Mouse (Mus musculus) megakaryocyte progenitor cell, adult 5-6 weeks (primary cell): ENCODE data around the gene Ezh1. TPM values are rescaled to one million over a fixed set of nuclear protein-coding genes. Genes with fewer than 3 reads are reported as not detected.
A peak's percentile ranks its signal among the peaks of the same experiment; 100 is the strongest.

Experiments
- ATAC-seq: replicated peaks from 2 replicates; pipeline ENCODE4 v1.8.0; 2016; ENCODE audit warnings: mild to moderate bottlenecking, moderate TSS enrichment, inconsistent platforms; ENCODE audit not compliant: poor library complexity
- total RNA-seq, 2 experiments: library from RNA; stranded (forward) in 1 of 2; stranded (reverse) in 1 of 2; fragments of 157-497, 149-512 nt in 1 of 2; fragments of 200-1000 nt in 1 of 2; gene quantifications; 2 replicates each; pipeline versions ENCODE4 v1.2.3 to v1.2.4; 2015 to 2017

The Ezh1 gene
- total RNA-seq (2015), result 13.8 and 15.8 TPM in 2 replicates
- 13.2 and 15.8 TPM in 2 replicates for total RNA-seq (2017)

DNA sequence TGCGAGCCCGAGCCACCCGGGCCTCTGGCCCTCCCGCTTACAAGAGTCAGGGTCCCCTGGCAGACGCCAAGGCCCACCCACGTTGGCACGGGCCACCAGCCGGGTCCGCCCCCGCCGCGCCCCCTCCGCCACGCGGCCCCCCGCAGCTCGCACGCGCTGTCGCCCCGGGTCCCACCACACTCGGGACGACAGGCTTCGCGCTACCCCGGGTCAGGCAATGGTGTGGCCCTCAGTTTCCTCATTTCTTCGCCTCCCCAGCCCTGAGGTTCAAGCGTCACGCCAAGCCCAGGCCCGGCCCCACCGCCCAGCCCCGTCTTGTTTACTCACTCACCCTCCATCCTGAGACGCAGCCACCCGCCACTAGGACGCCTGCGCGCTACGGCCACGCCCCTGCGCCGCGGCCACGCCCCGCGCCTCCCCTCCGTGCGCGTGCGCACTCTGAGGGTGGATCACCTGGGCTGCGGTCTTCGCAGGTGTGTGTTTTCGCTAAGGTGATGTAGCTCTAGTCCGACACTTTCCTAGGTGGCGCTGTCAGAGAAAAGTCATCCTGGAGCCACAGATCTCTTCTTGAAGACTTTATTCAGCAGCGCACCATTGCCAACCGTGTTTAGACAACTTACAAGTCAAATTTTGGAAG, at the start of gene Ezh1:
Gene Ezh1, minus strand, starts transcription at position 399 of the 637 bp plus-strand sequence.
- ATAC-seq, result peak; percentile 95

DNA sequence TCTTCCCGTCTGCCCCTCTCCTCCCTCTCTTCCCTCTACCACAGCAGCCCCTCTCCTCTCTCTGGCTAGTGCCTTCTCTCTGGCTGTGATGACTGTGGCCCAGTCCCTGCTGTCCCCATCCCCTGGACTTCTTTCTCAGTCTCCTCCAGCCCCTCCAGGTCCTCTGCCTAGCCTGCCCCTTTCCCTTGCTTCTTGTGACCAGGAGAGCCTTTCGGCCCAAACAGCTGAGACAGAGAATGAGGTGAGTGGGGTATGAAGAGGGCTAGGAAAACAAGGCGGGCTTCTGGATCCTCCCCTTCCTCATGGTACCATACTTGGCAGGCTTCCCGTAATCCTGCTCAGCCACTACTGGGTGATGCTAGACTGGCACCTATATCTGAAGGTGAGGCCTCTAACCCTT, 49.0 kb upstream of the Ezh1 start:
- ATAC-seq, result no peak

DNA sequence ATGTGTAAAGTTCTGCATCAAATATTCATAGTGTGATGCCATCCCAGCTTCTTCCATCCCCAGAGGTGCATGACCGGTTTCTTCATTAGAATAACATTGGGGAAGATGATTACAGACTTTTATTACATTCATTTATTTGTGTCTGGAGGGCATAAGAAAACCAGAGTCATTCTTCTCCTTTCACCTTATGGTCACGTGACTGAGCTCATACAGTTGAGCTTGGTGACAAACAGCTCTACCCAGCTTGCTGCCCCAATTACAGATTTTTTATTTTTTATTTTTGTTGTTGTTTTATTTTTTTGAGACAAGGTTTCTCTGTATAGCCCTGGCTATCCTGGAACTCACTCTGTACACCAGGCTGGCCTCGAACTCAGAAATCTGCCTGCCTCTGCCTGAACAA, 46.2 kb upstream of the Ezh1 start:
- ATAC-seq, result no peak

DNA sequence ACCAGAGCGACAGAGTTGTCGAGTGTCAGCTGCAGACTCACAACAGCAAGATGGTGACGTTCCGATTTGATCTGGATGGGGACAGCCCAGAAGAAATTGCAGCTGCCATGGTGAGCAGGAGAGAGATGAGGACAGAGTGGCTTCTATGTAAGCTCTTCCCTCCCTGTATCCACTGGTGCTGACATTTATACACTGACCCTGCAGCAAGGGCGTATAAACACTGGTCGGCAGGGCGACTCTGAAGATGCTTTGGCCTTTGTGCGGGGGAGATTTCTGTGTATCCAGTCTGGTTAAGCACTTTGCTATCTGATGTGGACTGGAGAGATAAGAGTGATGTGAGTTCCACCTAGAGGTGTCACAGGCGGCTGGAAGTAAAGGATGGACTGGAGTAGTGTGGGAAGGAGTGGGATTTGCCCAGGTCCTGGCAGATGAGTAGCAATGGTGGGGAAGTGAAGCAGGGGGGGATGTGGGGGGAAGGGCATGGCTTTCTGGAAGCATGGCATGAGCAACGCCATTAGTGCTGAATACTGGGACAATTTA, 43.4 kb upstream of the Ezh1 start:
- ATAC-seq, result 0 out of 2 replicates have a peak, but pooled peaks have one; percentile 31

DNA sequence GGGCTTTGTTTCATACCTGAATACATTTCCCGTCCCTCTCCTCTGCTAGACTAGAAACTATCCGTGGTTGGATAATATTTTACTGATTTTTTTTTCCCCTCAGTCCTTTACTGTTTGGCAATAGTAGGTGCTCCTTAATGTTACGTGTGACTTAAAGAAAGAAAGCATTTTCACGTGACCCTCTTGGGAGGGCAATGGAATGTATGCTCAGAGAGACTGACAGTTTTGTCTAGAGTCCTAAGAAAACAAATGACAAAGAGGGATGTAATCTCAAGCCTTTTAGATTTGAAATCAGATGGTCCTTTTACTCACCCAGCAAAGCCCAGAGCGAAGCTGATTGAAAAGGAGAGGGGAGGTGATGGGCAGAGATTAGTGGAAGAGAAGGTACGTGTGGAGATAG, 39.6 kb upstream of the Ezh1 start:
- no peak for ATAC-seq

DNA sequence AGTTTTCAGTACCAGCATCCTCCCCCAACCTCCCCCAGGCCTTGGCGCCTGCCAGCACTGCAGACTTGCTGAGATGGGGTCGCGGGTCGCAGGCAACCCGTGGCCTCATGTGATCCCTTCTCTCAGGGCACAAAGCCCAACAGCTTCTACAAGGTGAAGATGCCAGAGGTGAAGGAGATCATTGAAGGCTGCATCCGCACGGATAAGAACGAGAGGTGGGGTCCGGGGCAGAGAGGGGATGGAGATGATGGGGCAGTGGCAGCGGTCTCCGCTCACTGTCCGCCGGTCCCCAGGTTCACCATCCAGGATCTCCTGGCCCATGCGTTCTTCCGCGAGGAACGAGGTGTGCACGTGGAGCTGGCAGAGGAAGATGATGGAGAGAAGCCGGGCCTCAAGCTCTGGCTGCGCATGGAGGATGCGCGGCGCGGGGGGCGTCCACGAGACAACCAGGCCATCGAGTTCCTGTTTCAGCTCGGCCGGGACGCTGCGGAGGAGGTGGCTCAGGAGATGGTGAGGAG, 38.8 kb upstream of the Ezh1 start:
- ATAC-seq, result peak; percentile 27; the same call in 1 of the 2 replicates

DNA sequence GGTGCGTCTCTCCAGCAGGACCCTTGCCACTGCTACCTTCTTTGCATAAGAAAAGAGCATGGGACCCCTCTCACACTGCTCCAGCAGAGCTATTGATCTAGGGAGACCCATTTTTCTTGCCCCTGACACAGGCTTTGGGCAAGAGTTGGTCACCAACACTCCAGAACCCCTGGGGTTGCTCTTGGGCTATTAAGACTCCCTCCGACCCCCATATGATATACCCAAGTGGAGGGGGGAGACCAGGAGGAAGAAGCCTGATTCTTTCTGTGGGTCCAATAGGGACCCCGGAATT, 37.7 kb upstream of the Ezh1 start:
- ATAC-seq, result no peak

DNA sequence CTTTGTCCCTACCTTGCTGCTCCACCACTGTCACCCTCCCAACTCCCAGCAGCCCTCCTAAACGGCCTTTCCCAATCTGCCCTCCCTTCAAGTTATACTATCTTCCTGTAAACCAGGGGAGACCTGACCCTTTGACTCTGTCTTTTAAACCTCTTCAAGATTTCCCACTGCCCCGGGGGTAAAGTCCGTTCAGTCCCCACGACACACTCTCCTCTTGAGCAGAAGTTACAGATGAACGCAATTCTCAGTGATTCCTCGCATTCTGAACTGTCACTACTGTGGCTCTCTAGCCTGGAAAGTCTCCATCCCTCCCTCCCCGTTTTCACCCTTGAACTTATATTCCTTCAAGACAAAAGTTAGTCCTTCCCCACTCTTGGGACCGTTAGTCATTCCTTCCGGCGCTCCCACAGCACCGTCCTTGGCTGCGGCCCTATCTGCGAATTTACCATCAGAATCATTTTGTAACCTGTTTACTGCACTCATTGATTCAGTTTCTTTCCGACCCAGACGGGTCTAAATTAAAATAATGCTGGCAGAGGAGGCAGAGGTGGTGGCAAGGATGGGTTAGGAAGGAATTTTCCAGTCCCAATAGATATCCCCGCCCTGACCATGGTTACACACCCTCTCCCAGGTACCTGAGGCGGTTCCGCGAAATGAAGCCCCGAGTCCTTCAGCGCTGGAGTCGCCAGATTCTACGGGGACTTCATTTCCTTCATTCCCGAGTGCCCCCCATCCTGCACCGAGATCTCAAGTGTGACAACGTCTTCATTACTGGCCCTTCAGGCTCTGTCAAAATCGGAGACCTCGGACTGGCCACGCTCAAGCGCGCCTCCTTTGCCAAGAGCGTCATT, 37.1 kb upstream of the Ezh1 start:
- ATAC-seq, result no peak

DNA sequence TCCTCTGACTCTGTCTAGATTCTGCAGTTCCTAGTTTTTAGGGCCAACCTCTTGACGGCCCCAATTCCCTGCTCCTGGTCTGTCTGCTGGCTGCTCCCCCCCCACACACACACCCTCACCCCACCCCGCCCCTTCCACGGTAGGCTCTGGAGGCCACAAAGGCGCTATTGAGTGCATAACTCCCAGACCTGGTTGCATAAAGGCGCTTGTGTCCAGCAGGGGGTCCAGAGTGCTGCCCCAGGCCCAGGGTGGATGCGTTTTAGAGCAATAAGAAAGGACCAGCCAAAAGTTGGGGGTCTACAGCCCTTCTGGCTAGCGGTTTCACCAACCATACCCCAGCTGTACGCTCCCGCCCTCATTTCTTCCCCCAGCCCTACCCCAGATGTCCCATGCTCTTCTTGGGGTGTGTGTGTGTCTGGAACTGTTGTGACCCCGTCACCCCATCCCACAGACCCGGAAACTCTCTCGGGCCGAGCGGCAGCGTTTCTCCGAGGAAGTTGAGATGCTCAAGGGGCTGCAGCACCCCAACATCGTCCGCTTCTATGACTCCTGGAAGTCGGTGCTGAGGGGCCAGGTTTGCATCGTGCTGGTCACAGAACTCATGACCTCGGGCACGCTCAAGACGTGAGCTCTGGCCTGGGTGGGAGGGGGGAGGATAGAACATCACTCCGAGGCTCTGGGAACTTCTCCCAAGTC, 36.2 kb upstream of the Ezh1 start:
- no peak for ATAC-seq

DNA sequence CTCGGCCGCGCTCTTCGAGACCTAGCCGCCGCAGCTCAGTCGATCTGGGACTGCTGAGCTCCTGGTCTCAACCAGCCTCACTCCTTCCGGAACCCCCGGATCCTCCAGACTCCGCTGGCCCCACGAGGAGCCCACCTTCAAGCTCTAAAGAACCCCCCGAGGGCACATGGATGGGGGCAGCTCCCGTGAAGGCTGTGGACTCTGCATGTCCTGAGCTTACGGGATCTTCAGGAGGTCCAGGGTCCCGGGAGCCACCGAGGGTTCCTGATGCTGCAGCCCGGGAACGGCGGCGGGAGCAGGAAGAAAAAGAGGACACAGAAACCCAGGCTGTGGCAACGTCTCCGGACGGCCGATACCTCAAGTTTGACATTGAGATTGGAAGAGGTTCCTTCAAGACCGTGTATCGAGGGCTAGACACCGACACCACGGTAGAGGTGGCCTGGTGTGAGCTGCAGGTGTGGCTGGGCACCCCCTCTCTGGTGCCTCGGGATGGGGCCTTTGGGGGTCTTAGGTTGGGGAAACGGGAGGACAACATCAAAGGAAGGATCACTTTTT, 34.6 kb upstream of the Ezh1 start:
- peak; percentile 15; the same call in 1 of the 2 replicates for ATAC-seq

DNA sequence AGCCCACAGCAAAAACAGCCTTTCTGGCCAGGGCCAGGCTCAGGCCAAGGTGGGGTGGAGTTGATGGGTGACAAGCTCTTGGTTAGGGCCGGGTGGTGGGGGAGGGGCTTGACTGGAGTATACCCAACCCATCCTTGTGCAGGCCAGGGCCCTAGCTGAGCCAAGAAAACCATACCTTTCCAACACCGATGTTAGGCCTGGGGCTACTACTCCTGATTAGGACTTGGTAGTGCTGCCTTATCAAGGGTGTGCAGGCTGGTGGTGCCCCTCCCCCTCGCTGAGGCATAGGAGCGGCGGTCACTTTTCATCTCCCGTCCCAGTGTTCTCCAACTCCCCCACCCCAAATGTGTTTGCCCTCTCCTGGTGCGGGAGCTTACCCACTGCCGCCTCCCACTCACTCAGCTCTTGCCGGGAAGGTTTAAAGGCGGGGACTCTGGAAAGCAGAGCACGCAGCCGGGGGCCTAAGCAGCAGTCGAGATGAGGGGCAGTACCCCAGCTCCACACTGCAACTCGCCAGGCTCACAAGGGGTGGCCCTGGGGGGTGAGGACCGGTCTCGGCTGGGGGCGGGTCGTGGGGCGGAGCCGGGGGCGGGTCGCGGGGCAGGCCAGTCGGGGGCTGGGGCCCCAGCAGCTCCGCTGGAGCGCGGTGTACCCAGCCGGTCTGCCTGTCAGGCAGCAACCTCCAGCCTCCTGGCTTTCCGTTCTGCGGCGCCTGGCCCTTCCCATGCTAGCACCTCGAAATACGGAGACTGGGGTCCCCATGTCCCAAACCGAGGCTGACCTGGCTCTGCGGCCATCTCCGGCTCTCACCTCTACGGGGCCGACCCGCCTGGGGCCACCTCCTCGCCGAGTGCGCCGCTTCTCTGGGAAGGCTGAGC, 33.9 kb upstream of the Ezh1 start, which contains the start of gene Wnk4:
Gene Wnk4, plus strand, starts transcription at position 620 of the 878 bp plus-strand sequence.
- peak; percentile 81 for ATAC-seq

DNA sequence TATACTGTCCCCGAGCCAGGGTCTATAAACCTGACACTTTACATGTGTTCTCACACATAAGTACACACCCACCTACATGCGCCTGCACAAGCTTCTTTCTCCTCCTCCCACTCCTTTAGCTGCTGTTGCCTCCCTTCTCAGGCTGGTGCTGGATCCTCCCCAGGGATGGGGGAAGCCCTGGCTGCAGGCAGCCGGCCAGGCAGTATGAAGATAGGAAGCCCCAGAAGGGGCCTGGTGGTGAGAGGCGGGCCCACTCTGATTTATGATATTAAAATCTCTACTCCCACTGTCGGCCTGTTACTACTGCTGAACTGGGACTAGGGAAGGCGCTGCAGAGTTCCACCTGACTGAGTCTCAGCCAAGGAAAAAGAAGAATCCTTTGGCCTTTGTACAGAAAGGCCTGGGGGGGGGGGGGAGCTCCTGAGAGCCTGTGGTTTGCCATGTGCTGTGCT, 33.0 kb upstream of the Ezh1 start:
- 0 out of 2 replicates have a peak, but pooled peaks have one; percentile 15 for ATAC-seq

DNA sequence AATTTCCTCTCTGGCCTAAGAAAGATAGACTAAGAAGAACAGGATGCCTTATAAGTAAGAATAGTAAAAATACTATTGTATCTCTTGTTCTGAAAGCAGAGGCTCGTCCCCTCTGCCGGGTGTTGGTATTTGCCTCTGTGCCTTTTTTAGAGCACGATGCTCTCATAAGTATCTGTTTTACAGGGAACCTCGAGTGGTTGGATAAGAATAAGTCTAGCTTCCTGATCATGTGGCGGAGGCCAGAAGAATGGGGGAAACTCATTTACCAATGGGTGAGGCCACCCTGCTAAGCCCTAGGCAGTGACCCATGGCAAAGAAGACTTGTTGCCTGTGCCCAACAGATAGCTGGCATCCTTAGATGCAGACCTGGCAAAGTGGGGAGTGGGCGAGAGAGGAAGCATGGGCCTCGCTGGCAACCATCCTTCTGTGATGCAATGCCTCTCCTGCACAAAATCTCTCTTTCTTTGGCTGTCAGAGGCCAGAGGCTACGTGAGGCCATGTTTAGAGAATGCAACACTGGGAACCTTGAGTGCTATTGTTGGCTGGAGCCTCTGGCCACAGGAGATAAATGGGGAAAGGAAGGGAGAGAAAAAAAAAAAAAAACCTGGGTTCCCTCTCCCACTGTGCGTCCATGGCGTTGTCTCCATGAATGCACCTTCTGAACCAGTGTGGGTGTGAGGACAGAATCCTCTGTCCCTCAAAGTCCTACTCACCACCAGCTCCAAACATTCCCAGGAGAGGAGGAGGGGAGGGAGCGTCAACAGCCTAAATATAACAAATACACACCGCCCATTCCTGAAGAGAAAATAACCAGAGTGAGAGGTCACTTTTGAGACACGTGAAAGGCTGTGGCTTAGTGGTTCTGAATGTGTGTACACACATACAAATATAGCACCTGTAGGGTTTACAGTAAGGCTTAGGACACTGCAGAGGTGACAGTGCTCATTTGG, 29.8 kb upstream of the Ezh1 start:
- no peak for ATAC-seq

DNA sequence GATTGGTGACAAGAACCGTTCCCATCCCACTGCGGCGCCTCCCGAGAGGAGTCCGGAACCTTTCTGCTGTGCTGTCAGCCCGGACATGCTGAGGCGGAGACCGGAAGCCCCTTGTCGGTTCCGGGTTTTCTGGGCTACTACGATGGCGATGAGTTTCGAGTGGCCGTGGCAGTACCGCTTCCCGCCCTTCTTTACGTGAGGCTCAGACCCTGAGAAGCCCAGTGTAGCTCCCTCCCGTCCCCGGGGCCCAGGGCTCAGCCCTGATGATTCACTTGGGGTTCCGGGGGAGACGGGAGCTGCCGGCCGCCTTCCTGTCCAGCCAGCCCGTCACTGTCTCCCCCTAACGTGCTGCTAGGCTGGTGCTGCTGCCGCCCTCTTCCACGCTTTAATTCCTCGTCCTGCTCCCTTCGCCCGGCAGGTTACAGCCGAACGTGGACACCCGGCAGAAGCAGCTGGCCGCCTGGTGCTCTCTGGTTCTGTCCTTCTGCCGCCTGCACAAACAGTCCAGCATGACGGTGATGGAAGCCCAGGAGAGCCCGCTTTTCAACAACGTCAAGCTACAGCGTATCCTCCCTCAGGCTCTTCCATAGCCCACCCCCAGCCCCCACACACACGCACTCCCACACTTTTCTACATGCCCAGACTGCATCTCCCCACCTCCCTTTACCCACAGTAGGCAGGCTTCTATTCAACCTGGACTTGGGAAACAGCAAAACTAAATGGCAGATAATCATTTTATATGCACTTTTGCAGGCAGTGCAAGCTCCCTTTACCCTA, 27.5 kb upstream of the Ezh1 start, which contains the start of gene Vps25:
Gene Vps25, plus strand, starts transcription at position 95 of the 777 bp plus-strand sequence.
- peak; percentile 97 for ATAC-seq

DNA sequence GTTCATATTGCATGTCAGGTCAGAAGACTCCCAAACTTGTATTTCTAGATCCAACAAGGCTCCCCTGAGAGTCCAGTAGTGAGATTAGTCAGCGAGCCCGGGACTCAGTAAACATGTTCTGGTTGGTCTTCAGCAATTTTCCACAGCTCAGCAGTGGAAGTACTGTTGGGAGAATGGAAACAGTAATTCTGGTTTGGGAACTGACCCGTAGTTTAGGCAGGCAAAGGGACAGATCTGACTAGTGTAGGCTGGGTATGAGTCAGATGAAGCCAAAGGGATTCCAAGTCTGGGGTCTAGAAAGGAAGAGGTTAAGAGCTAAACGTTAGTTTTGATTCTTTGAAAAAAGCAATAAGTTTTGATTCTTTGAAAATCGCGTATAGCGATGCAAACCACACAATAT, 26.7 kb upstream of the Ezh1 start:
- no peak for ATAC-seq

DNA sequence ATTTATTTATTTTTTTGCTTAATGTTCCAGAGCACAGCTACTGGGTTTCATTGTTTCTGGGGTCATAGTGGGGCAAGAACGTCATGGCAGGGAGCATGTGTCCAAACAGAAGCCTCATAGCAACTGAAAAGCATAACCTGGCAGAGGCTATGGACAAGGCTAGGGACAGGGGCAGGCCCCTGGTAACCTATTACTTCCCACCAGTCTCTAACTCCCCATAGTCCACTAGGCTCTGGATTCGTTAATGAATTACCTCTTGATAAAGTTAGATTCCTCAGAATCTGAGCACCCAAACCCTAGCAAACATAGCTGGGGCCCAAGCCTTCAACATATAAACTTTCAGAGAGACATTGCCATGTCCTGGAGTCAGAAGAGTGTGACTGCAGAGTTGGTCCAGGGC, 24.8 kb upstream of the Ezh1 start:
- no peak for ATAC-seq

DNA sequence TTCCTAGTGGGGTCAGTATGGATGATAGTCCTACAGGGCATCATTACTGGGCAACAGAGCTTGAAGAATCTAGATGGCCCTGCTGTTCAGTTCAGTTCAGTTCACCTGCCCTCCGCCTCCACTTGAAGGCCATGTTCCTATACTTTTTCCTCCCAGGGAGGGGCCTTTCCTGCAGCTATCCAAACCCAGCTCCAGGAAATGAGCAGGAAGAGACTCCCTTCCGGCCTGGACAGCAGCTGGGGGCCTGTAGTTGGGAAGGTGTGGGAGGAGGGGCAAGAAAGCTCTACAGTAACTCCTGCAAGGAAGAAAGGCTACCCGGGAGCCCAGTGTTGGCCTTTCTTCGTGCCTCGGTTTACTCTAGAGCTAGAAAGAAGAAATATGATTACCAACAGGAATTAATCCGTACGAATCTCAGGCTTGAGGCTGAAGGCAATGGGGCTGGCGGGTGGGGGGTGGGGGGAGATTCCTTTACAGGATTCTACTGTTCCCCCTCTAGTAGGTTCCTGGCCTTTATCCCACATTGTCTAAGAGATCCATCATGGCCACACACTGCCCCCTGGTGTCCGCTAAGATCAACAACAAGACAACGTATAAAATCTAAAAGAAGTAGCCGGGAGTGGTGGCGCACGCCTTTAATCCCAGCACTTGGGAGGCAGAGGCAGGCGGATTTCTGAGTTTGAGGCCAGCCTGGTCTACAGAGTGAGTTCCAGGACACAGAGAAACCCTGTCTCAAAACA, 22.2 kb upstream of the Ezh1 start:
- ATAC-seq, result peak; percentile 66
